Mouse (Mus musculus) midbrain, embryonic 13.5 days (tissue): ENCODE data around the gene Clint1. TPM values are rescaled to one million over a fixed set of nuclear protein-coding genes. Genes with fewer than 3 reads are reported as not detected.
A peak's percentile ranks its signal among the peaks of the same experiment; 100 is the strongest.

Source experiments
- ATAC-seq: fragments of 200-750 bp; cut with Nextera tagmentation; 2 replicates; pipeline ENCODE4 v1.8.0; 2017; ENCODE audit warnings: mild to moderate bottlenecking, moderate TSS enrichment, moderate library complexity
- H3K27ac ChIP-seq: fragments of 300-500 bp; sonication (generic); 2 replicates; pipeline ENCODE4 v1.5.1; 2015; ENCODE audit warnings: inconsistent platforms, mild to moderate bottlenecking, moderate library complexity
- H3K27me3 ChIP-seq: fragments of 300-500 bp; sonication (generic); 2 replicates; pipeline ENCODE4 v1.6.1; 2015; ENCODE audit warnings: mild to moderate bottlenecking, inconsistent platforms
- H3K36me3 ChIP-seq: fragments of 300-500 bp; sonication (generic); 2 replicates; pipeline ENCODE4 v1.6.1; 2015; ENCODE audit warnings: mild to moderate bottlenecking, inconsistent platforms
- H3K4me1 ChIP-seq: fragments of 300-500 bp; sonication (generic); replicated peaks from 2 replicates; pipeline ENCODE4 v1.6.1; 2015; ENCODE audit warnings: inconsistent platforms
- H3K4me2 ChIP-seq: fragments of 300-500 bp; sonication (generic); replicated peaks from 2 replicates; pipeline ENCODE4 v1.6.1; 2015; ENCODE audit warnings: moderate library complexity, mild to moderate bottlenecking, inconsistent platforms
- H3K4me3 ChIP-seq: fragments of 300-500 bp; sonication (generic); replicated peaks from 2 replicates; pipeline ENCODE4 v1.5.1; 2015; ENCODE audit warnings: mild to moderate bottlenecking, inconsistent platforms
- H3K9ac ChIP-seq: fragments of 300-500 bp; sonication (generic); replicated peaks from 2 replicates; pipeline ENCODE4 v1.6.1; 2015; ENCODE audit warnings: mild to moderate bottlenecking, inconsistent platforms
- H3K9me3 ChIP-seq: fragments of 300-500 bp; sonication (generic); 2 replicates; pipeline ENCODE4 v1.6.1; 2016; ENCODE audit warnings: mild to moderate bottlenecking, inconsistent platforms
- WGBS: fragments of 180-500 bp; shearing (Covaris S2); methylation state at CpG from one replicate; pipeline ENCODE4 v1.1.7; 2015; 5-methylcytosine and 5-hydroxymethylcytosine counted together
- polyA plus RNA-seq: library from polyadenylated mRNA; unstranded; fragments of >200 nt; fragmentation: Nextera tagmentation; extraction: Ambion mirVana; gene quantifications from 2 replicates; pipeline ENCODE4 v1.2.1, GENCODE M21; 2015

The Clint1 gene
- polyA plus RNA-seq, 1 experiment from 2014 or later: 49.8 TPM

- Histone ChIP-seq H3K27ac (no peak overlapping the region), H3K4me1 (peaks cover 21% of the 10 kb centered on the region), H3K36me3 (no peaks in the 10 kb centered on the region), H3K9me3 (no peaks in the 10 kb centered on the region), H3K27me3 (no peaks in the 10 kb centered on the region), H3K4me2 (no peak overlapping the region), H3K4me3 (no peak overlapping the region), H3K9ac (no peak overlapping the region)
- ATAC-seq: no peak
- 76% methylated on average over 4 of the region's 4 CpGs for WGBS
These were observed 67.0 kb downstream of the Clint1 start for GRCm38 (mm10) chr11:45918836-45919235.

- Histone ChIP-seq H3K4me1 (peaks cover 31% of the 10 kb centered on the region), H3K27me3 (no peaks in the 10 kb centered on the region), H3K36me3 (no peaks in the 10 kb centered on the region), H3K4me2 (peak overlapping the region; percentile 43), H3K27ac (peak overlapping the region; percentile 71), H3K4me3 (no peak overlapping the region), H3K9me3 (no peaks in the 10 kb centered on the region), H3K9ac (peak overlapping the region; percentile 36; the same call in 1 of the 2 replicates)
- 40% methylated on average over 8 of the region's 8 CpGs for WGBS
- no peak; the same call in 1 of the 2 replicates for ATAC-seq
These were observed 69.2 kb downstream of the Clint1 start for GRCm38 (mm10) chr11:45921026-45921425.

DNA sequence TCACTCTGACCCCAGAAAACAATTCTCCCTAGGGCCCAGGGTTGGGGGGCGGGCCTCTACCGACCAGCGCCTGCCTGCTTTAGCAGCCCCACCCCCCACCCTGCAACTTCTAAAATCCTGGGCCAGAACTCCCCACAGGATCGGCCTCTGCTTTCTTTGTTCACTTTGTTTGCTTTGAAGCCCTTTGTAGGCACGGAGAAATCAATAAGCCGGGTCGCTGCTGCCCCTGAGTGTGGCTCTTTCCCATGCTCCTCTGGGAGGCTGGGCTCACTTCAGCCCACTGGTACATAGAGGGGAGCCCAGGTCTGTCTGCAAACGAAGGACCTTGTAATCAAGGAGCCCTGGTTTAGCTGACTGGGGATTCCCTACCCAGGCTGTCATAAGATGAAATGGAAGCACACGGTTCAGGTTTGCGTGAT is 69.6 kb downstream of the Clint1 start:
- Histone ChIP-seq H3K4me2 (peak overlapping the region; percentile 43), H3K9me3 (no peaks in the 10 kb centered on the region), H3K4me3 (no peak overlapping the region), H3K4me1 (peaks cover 35% of the 10 kb centered on the region), H3K27me3 (no peaks in the 10 kb centered on the region), H3K36me3 (no peaks in the 10 kb centered on the region), H3K27ac (peak overlapping the region; percentile 71), H3K9ac (peak overlapping the region; percentile 36)
- ATAC-seq: peak; percentile 72
- WGBS: 4% methylated on average over 10 of the region's 10 CpGs

GRCm38 (mm10) chr11:45925436-45925835 is 73.6 kb downstream of the Clint1 start:
- ATAC-seq: peak; percentile 9; the same call in 1 of the 2 replicates
- Histone ChIP-seq H3K27me3 (no peaks in the 10 kb centered on the region), H3K4me3 (no peak overlapping the region), H3K27ac (peak overlapping the region; percentile 77), H3K9ac (no peak overlapping the region), H3K4me1 (peaks cover 36% of the 10 kb centered on the region), H3K36me3 (peaks cover 11% of the 10 kb centered on the region), H3K4me2 (no peak overlapping the region), H3K9me3 (no peaks in the 10 kb centered on the region)
- 47% methylated on average over 6 of the region's 6 CpGs for WGBS

DNA sequence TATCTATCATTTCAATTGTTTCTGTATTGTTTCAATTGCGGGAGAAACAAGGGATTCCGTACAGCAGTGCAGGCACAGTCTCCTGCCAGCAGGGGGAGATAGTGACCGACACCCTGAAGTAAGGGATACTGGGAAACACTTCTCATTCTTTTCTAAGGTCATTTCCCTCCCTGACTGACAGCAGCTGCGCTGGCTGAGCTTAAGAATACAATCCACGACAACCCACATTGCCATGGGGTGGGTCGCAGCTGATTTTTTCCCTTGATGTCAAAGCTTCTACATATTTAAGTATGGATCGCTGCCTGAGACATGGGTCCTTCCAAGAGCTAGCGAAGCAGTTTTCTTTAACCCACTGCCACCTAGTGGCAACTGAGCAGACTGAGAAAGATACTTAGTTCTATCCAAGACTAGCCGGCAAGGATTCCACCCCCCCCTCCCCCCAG is 74.8 kb downstream of the Clint1 start:
- Histone ChIP-seq H3K27me3 (no peaks in the 10 kb centered on the region), H3K4me1 (peaks cover 27% of the 10 kb centered on the region), H3K27ac (peak overlapping the region; percentile 77), H3K4me3 (peak overlapping the region; percentile 37), H3K9ac (peak overlapping the region; percentile 50), H3K4me2 (peak overlapping the region; percentile 53), H3K9me3 (no peaks in the 10 kb centered on the region), H3K36me3 (peaks cover 17% of the 10 kb centered on the region)
- WGBS: 0% methylated on average over 9 of the region's 9 CpGs
- peak; percentile 86 for ATAC-seq

DNA sequence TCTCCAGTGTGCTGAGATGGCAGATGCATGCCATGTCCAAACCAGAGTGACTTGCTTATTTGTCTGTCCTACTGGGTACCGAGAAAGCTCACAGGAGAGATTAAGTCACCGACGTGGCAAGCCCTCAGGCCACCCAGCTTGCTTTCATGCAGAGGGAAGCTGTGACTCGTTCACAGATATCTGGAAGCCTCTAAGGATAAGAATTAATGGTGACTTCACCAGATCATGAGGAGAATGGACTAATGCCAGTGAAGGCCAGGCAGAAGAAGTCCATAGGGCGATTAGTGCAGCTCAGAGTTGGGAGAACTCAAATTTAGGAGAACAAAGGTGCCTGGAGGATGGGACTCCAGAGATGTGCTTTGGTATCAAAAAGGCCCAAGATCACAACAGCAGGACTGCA is 75.6 kb downstream of the Clint1 start:
- ATAC-seq: peak; percentile 1; the same call in 1 of the 2 replicates
- Histone ChIP-seq H3K9me3 (no peaks in the 10 kb centered on the region), H3K4me1 (peaks cover 21% of the 10 kb centered on the region), H3K36me3 (peaks cover 21% of the 10 kb centered on the region), H3K27me3 (no peaks in the 10 kb centered on the region), H3K4me2 (no peak overlapping the region), H3K9ac (no peak overlapping the region), H3K27ac (no peak overlapping the region), H3K4me3 (no peak overlapping the region)
- 40% methylated on average over 5 of the region's 5 CpGs for WGBS

- no peaks in the 10 kb centered on the region for H3K27me3 ChIP-seq
These were observed 77.7 kb downstream of the Clint1 start for GRCm38 (mm10) chr11:45929541-45929940.

GRCm38 (mm10) chr11:45932771-45933170 is 80.9 kb downstream of the Clint1 start:
- no peaks in the 10 kb centered on the region for H3K4me1 ChIP-seq
- no peak overlapping the region for H3K27ac ChIP-seq
- 93% methylated on average over 10 of the region's 10 CpGs for WGBS
- H3K9me3 ChIP-seq: no peaks in the 10 kb centered on the region
- no peak overlapping the region for H3K4me3 ChIP-seq
- H3K4me2 ChIP-seq: no peak overlapping the region
- H3K36me3 ChIP-seq: peaks cover 68% of the 10 kb centered on the region
- no peak for ATAC-seq
- no peak overlapping the region for H3K9ac ChIP-seq
- no peaks in the 10 kb centered on the region for H3K27me3 ChIP-seq

More at GRCm38 (mm10) chr11:45929541-45929940, 77.7 kb downstream of the Clint1 start:
- Histone ChIP-seq H3K36me3 (peaks cover 41% of the 10 kb centered on the region), H3K27ac (no peak overlapping the region), H3K9me3 (no peaks in the 10 kb centered on the region), H3K4me1 (peaks cover 18% of the 10 kb centered on the region), H3K9ac (no peak overlapping the region), H3K4me3 (no peak overlapping the region), H3K4me2 (no peak overlapping the region)
- 87% methylated on average over 10 of the region's 10 CpGs for WGBS
- no peak for ATAC-seq

GRCm38 (mm10) chr11:45937478-45937877 is 85.6 kb downstream of the Clint1 start:
- no peak overlapping the region for H3K27ac ChIP-seq
- 96% methylated on average over 8 of the region's 8 CpGs for WGBS
- H3K36me3 ChIP-seq: peaks cover 47% of the 10 kb centered on the region
- no peak overlapping the region for H3K4me3 ChIP-seq
- no peaks in the 10 kb centered on the region for H3K27me3 ChIP-seq
- no peak for ATAC-seq
- no peak overlapping the region for H3K4me2 ChIP-seq
- H3K9me3 ChIP-seq: no peaks in the 10 kb centered on the region
- H3K4me1 ChIP-seq: peaks cover 15% of the 10 kb centered on the region
- H3K9ac ChIP-seq: no peak overlapping the region

GRCm38 (mm10) chr11:45938917-45939316 is 87.1 kb downstream of the Clint1 start:
- no peak overlapping the region for H3K4me2 ChIP-seq
- 93% methylated on average over 8 of the region's 8 CpGs for WGBS
- H3K27me3 ChIP-seq: no peaks in the 10 kb centered on the region
- H3K9me3 ChIP-seq: no peaks in the 10 kb centered on the region
- H3K36me3 ChIP-seq: peaks cover 33% of the 10 kb centered on the region
- no peak overlapping the region for H3K27ac ChIP-seq
- no peak overlapping the region for H3K4me3 ChIP-seq
- peaks cover 29% of the 10 kb centered on the region for H3K4me1 ChIP-seq
- no peak overlapping the region for H3K9ac ChIP-seq
- ATAC-seq: no peak

DNA sequence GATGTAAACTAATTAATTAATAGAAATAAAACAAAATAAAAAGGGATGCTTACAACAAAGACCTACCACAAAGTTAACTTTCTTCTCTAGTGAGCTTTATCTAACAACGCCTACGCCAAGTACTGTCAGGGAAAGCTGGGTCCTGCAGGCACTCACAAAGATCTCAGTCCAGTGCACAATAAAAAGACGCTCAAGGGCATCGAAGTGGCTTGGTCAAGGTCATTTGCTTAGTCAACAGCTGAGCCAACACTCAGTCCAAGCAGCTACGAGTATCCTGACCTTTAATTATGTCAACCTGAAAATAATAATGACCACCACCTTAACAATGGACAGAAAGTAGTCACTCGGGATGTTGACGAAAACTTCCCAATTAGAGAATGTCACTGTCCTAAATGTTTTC is 90.4 kb downstream of the Clint1 start:
- peaks cover under 1% of the 10 kb centered on the region for H3K36me3 ChIP-seq
- no peak overlapping the region for H3K4me3 ChIP-seq
- no peak overlapping the region for H3K4me2 ChIP-seq
- H3K27me3 ChIP-seq: no peaks in the 10 kb centered on the region
- no peak overlapping the region for H3K9ac ChIP-seq
- ATAC-seq: no peak
- WGBS: 94% methylated on average over 7 of the region's 7 CpGs
- peaks cover 29% of the 10 kb centered on the region for H3K4me1 ChIP-seq
- no peaks in the 10 kb centered on the region for H3K9me3 ChIP-seq
- no peak overlapping the region for H3K27ac ChIP-seq

DNA sequence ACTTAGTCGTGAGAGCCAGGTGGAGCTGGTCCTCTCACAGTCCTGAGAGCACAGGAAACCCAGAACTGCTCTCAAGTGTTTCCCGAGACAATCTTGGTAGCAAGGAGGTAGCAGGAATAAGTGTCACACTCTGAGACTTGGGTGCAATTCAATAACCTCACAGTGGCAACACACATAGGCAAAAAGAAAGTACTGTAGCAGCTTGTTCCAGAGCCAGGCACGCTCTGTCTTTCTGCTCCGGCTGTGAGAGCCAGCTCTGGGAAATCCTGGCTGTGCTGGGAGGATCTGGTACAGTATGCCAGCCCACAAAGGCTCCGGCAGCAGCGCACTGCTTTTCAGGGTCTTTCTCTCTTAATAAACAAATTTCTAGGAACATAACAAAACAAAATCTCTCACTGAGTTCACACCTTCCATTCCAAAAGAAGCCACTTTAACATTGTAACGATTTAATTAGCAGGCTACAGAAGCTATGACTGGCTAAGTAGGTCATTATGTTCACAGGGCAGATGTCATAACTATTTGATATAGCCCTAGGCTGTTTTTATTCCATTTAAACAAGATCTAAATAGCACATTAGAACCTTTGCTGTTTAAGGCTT is 91.4 kb downstream of the Clint1 start:
- Histone ChIP-seq H3K4me1 (peaks cover 29% of the 10 kb centered on the region), H3K27ac (no peak overlapping the region), H3K9me3 (no peaks in the 10 kb centered on the region), H3K27me3 (no peaks in the 10 kb centered on the region), H3K9ac (peak overlapping the region; percentile 89), H3K4me2 (peak overlapping the region; percentile 82), H3K36me3 (0 out of 2 replicates have a peak, but pooled peaks cover 4% of the 10 kb centered on the region), H3K4me3 (peak overlapping the region; percentile 90)
- WGBS: 65% methylated on average over 7 of the region's 7 CpGs
- ATAC-seq: no peak
